In genomic region chr1:171558407-171558806, GRCm38 (mm10) we compare ENCODE assay signal across 31 mouse cellular contexts. TPM values are rescaled to one million over a fixed set of nuclear protein-coding genes. Genes with fewer than 3 reads are reported as not detected.
DNase-seq lines count a peak whose midpoint lies in the region; ATAC-seq and TF ChIP-seq lines count a peak whose summit lies in the region.
"Had no signal": no experiment of that assay in that cellular context is flagged by ENCODE, and none has a peak within 500 bp of the region (broad histone marks: within the 10 kb centered on the region; RNA-seq: fewer than 3 reads in every experiment).

No protein-coding gene starts in this region.

- H3K4me2 ChIP-seq in intestine, embryonic 16.5 days (ENCODE audit: low read depth, low read length), result no peak overlapping the region
- H3K4me2 ChIP-seq: embryonic facial prominence, embryonic 12.5 days; forebrain, embryonic 13.5 days; forebrain, embryonic 15.5 days had no signal

- intact Hi-C loops in gastrocnemius, postnatal 14 days (cut with DNase I; ENCODE audit: low total_unique reads), result no loop called here

- peaks cover 10% of the 10 kb centered on the region for H3K4me1 ChIP-seq in heart, embryonic 10.5 days
- peaks cover 53% of the 10 kb centered on the region for H3K4me1 ChIP-seq in bone marrow macrophage, adult 2 months (ENCODE audit: control insufficient read depth, insufficient read depth, low read length)
- no peaks in the 10 kb centered on the region for H3K4me1 ChIP-seq in intestine, embryonic 16.5 days (ENCODE audit: control insufficient read depth, insufficient read depth, low read length)
- H3K4me1 ChIP-seq: embryonic facial prominence, embryonic 12.5 days; forebrain, embryonic 13.5 days; forebrain, embryonic 15.5 days had no signal

- H3K9ac ChIP-seq in intestine, embryonic 16.5 days (ENCODE audit: low read depth, low read length), result no peak overlapping the region
- H3K9ac ChIP-seq: embryonic facial prominence, embryonic 12.5 days; forebrain, embryonic 13.5 days; forebrain, embryonic 15.5 days had no signal

- WGBS in heart, embryonic 10.5 days, result 76% methylated on average over 6 of the region's 6 CpGs
- 42% methylated on average over 6 of the region's 6 CpGs for WGBS in macrophage (ENCODE audit: missing documents)
- 73% methylated on average over 6 of the region's 6 CpGs for WGBS in intestine, embryonic 16.5 days

- H3K79me2 ChIP-seq in macrophage (ENCODE audit: inconsistent target), result no peaks in the 10 kb centered on the region

- peak; percentile 73 for DNase-seq in heart, adult 11 months
- DNase-seq in heart, embryonic 10.5 days (ENCODE audit: low spot score), result no peak
- DNase-seq in ES-CJ7 (ENCODE audit: low read depth, low spot score), result peak; percentile 60
- DNase-seq in gastrocnemius, postnatal 14 days, result no peak
- DNase-seq in layer of hippocampus, adult 2 months (ENCODE audit: low spot score in 2 of 2), result no peak
- DNase-seq: adrenal gland, adult 8-10 months; adrenal gland, postnatal 36 days; cerebellum, adult 11 months; cerebellum, adult 18-20 months; cerebellum, adult 8-10 months; cerebellum, adult 9-11 months; cerebellum, postnatal 14 days; cerebellum, postnatal 36 days had no signal

- H3K27ac ChIP-seq in heart, embryonic 10.5 days, result no peak overlapping the region
- H3K27ac ChIP-seq in bone marrow macrophage, adult 2 months (ENCODE audit: insufficient read depth, low read depth, low read length), result peak overlapping the region; percentile 57
- peak overlapping the region; percentile 89 for H3K27ac ChIP-seq in macrophage
- H3K27ac ChIP-seq in intestine, embryonic 16.5 days (ENCODE audit: low read length), result no peak overlapping the region
- H3K27ac ChIP-seq in layer of hippocampus, adult 2 months, result no peak overlapping the region
- H3K27ac ChIP-seq: embryonic facial prominence, embryonic 10.5 days; embryonic facial prominence, embryonic 12.5 days; forebrain, embryonic 13.5 days; forebrain, embryonic 15.5 days had no signal

- no peaks in the 10 kb centered on the region for H3K27me3 ChIP-seq in heart, embryonic 10.5 days (ENCODE audit: insufficient read depth, poor library complexity, severe bottlenecking)
- no peaks in the 10 kb centered on the region for H3K27me3 ChIP-seq in intestine, embryonic 16.5 days (replicated peaks; ENCODE audit: control insufficient read depth, insufficient read depth, low read length)
- H3K27me3 ChIP-seq: CH12.LX; embryonic facial prominence, embryonic 12.5 days; forebrain, embryonic 13.5 days; forebrain, embryonic 15.5 days had no signal

- TF ChIP-seq POLR2A in bone marrow macrophage, adult 2 months (IDR thresholded peaks at IDR 0.05; ENCODE audit: borderline replicate concordance, low read depth, low read length), result no peak

- H3K36me3 ChIP-seq in heart, embryonic 10.5 days, result no peaks in the 10 kb centered on the region
- no peaks in the 10 kb centered on the region for H3K36me3 ChIP-seq in macrophage (ENCODE audit: inconsistent target)
- no peaks in the 10 kb centered on the region for H3K36me3 ChIP-seq in intestine, embryonic 16.5 days (ENCODE audit: control insufficient read depth, insufficient read depth, low read length)
- H3K36me3 ChIP-seq: embryonic facial prominence, embryonic 10.5 days; embryonic facial prominence, embryonic 12.5 days; forebrain, embryonic 15.5 days had no signal

- no peaks in the 10 kb centered on the region for H3K9me3 ChIP-seq in heart, embryonic 10.5 days
- H3K9me3 ChIP-seq in intestine, embryonic 16.5 days (ENCODE audit: control insufficient read depth, low read length), result no peaks in the 10 kb centered on the region
- H3K9me3 ChIP-seq: embryonic facial prominence, embryonic 10.5 days; embryonic facial prominence, embryonic 12.5 days; forebrain, embryonic 13.5 days; forebrain, embryonic 15.5 days had no signal

- no peak overlapping the region for H3K4me3 ChIP-seq in heart, embryonic 10.5 days
- no peak overlapping the region for H3K4me3 ChIP-seq in bone marrow macrophage, adult 2 months (ENCODE audit: insufficient read depth, low read length)
- H3K4me3 ChIP-seq in macrophage (ENCODE audit: inconsistent target), result no peak overlapping the region
- H3K4me3 ChIP-seq in intestine, embryonic 16.5 days (ENCODE audit: low read length), result no peak overlapping the region
- H3K4me3 ChIP-seq in layer of hippocampus, adult 2 months, result no peak overlapping the region
- H3K4me3 ChIP-seq: embryonic facial prominence, embryonic 10.5 days; embryonic facial prominence, embryonic 12.5 days; forebrain, embryonic 13.5 days; forebrain, embryonic 15.5 days had no signal

- no peak for TF ChIP-seq CTCF in bone marrow macrophage, adult 2 months (IDR thresholded peaks at IDR 0.05; ENCODE audit: low read depth, low read length)
- TF ChIP-seq CTCF in layer of hippocampus, adult 2 months (conservative IDR thresholded peaks at IDR 0.05), result no peak

- no peak for ATAC-seq in intestine, embryonic 16.5 days
- ATAC-seq: activated CD4-positive, CD25-positive, alpha-beta regulatory T cell, adult 4 months; CD4-positive, CD25-positive, alpha-beta regulatory T cell, adult 4 months; forebrain, embryonic 13.5 days; forebrain, embryonic 15.5 days had no signal

RNA-seq across cellular contexts. Expression of gene Cd244a, which starts 0.6 kb away (rescaled TPM):
- 0.13 TPM in 1 of 2 replicates, not detected in the other for polyA plus RNA-seq in heart, embryonic 10.5 days (2016; fragmentation: Nextera tagmentation; extraction: Ambion mirVana)
- polyA plus RNA-seq in bone marrow macrophage, adult 2 months (2012; ENCODE audit: insufficient read depth, insufficient read length, missing spikeins), result 1.3 and 2.4 TPM in 2 replicates
- 10 to 100 TPM in 14 of 26 experiments, 1 to 10 TPM in 12; 3.1 to 28.0 (median 11.2) TPM for total RNA-seq in macrophage (2018; cell fraction: chromatin; rRNA removed)
- 1 to 10 TPM; 1.7 to 6.0 (median 3.1) TPM for total RNA-seq in macrophage (2018; cell fraction: cytosol; rRNA removed)
- total RNA-seq in macrophage (2018; cell fraction: nucleus; rRNA removed), result 10 to 100 TPM in 18 of 26 experiments, 1 to 10 TPM in 8; 4.2 to 27.9 (median 11.0) TPM
- polyA plus RNA-seq in macrophage (2018), result 2.6 to 6.3 TPM (median 2.7 TPM) in 3 replicates
- not detected for total RNA-seq in gastrocnemius, postnatal 14 days (2021)
- 0.62 and 0.91 TPM in 2 replicates for polyA plus RNA-seq in intestine, embryonic 16.5 days (2015; fragmentation: Nextera tagmentation; extraction: Ambion mirVana)
- total RNA-seq in layer of hippocampus, adult 2 months (2021), result not detected
- total RNA-seq: ES-E14, MEL had no signal
- polyA plus RNA-seq: brain, embryonic 14.5 days; embryonic facial prominence, embryonic 10.5 days; forebrain, embryonic 11.5 days; forebrain, embryonic 13.5 days; forebrain, embryonic 15.5 days had no signal

RNA-seq across cellular contexts. Expression of gene Itln1, which starts 23.3 kb away (rescaled TPM):
- not detected in 2 replicates for polyA plus RNA-seq in heart, embryonic 10.5 days (2016; fragmentation: Nextera tagmentation; extraction: Ambion mirVana)
- not detected in 2 replicates for polyA plus RNA-seq in bone marrow macrophage, adult 2 months (2012; ENCODE audit: insufficient read depth, insufficient read length, missing spikeins)
- not detected for total RNA-seq in macrophage (2018; cell fraction: chromatin; rRNA removed)
- total RNA-seq in macrophage (2018; cell fraction: cytosol; rRNA removed), result under 1 TPM in 5 of 26 experiments, not detected in 21; 0.15 to 0.20 (median 0.18) TPM
- total RNA-seq in macrophage (2018; cell fraction: nucleus; rRNA removed), result not detected
- polyA plus RNA-seq in macrophage (2018), result not detected in 3 replicates
- total RNA-seq in gastrocnemius, postnatal 14 days (2021), result not detected
- polyA plus RNA-seq in intestine, embryonic 16.5 days (2015; fragmentation: Nextera tagmentation; extraction: Ambion mirVana), result 0.20 and 0.23 TPM in 2 replicates
- total RNA-seq in layer of hippocampus, adult 2 months (2021), result not detected
- total RNA-seq: adrenal gland, adult 18-20 months; adrenal gland, adult 8-10 months; adrenal gland, postnatal 14 days; adrenal gland, postnatal 36 days; CH12.LX; ES-E14; MEL had no signal
- polyA plus RNA-seq: activated CD4-positive, CD25-positive, alpha-beta regulatory T cell, adult 4 months; brain, embryonic 14.5 days; CD4-positive, CD25-positive, alpha-beta regulatory T cell, adult 4 months; cortical plate, adult 2 months; embryonic facial prominence, embryonic 10.5 days; embryonic facial prominence, embryonic 12.5 days; embryonic facial prominence, embryonic 14.5 days; forebrain, embryonic 11.5 days; forebrain, embryonic 13.5 days; forebrain, embryonic 15.5 days had no signal

RNA-seq across cellular contexts. Expression of gene Ly9, which starts 48.8 kb away (rescaled TPM):
- not detected in 2 replicates for polyA plus RNA-seq in heart, embryonic 10.5 days (2016; fragmentation: Nextera tagmentation; extraction: Ambion mirVana)
- polyA plus RNA-seq in bone marrow macrophage, adult 2 months (2012; ENCODE audit: insufficient read depth, insufficient read length, missing spikeins), result 249 and 274 TPM in 2 replicates
- 100 to 1,000 TPM in 23 of 26 experiments, 10 to 100 TPM in 3; 76.8 to 200 (median 144) TPM for total RNA-seq in macrophage (2018; cell fraction: chromatin; rRNA removed)
- 100 to 1,000 TPM; 293 to 703 (median 450) TPM for total RNA-seq in macrophage (2018; cell fraction: cytosol; rRNA removed)
- total RNA-seq in macrophage (2018; cell fraction: nucleus; rRNA removed), result 100 to 1,000 TPM; 156 to 447 (median 313) TPM
- 199 to 492 TPM (median 394 TPM) in 3 replicates for polyA plus RNA-seq in macrophage (2018)
- total RNA-seq in gastrocnemius, postnatal 14 days (2021), result under 1 TPM; 0.11 to 0.21 TPM
- polyA plus RNA-seq in intestine, embryonic 16.5 days (2015; fragmentation: Nextera tagmentation; extraction: Ambion mirVana), result 0.51 and 0.60 TPM in 2 replicates
- total RNA-seq in layer of hippocampus, adult 2 months (2021), result not detected
- total RNA-seq: MEL had no signal
- polyA plus RNA-seq: forebrain, embryonic 11.5 days; forebrain, embryonic 13.5 days had no signal

RNA-seq across cellular contexts. Expression of gene Alyref2, which starts 55.1 kb away (rescaled TPM):
- polyA plus RNA-seq in heart, embryonic 10.5 days (2016; fragmentation: Nextera tagmentation; extraction: Ambion mirVana), result 10.7 and 10.8 TPM in 2 replicates
- 6.2 and 11.1 TPM in 2 replicates for polyA plus RNA-seq in bone marrow macrophage, adult 2 months (2012; ENCODE audit: insufficient read depth, insufficient read length, missing spikeins)
- 10 to 100 TPM in 9 of 26 experiments, 1 to 10 TPM in 17; 1.2 to 19.7 (median 5.0) TPM for total RNA-seq in macrophage (2018; cell fraction: chromatin; rRNA removed)
- total RNA-seq in macrophage (2018; cell fraction: cytosol; rRNA removed), result 10 to 100 TPM in 5 of 26 experiments, 1 to 10 TPM in 21; 2.7 to 11.6 (median 7.5) TPM
- 10 to 100 TPM in 12 of 26 experiments, 1 to 10 TPM in 14; 3.5 to 31.9 (median 8.3) TPM for total RNA-seq in macrophage (2018; cell fraction: nucleus; rRNA removed)
- 6.9 to 8.0 TPM (median 7.2 TPM) in 3 replicates for polyA plus RNA-seq in macrophage (2018)
- 1 to 10 TPM; 2.1 to 2.5 TPM for total RNA-seq in gastrocnemius, postnatal 14 days (2021)
- polyA plus RNA-seq in intestine, embryonic 16.5 days (2015; fragmentation: Nextera tagmentation; extraction: Ambion mirVana), result 11.1 and 11.2 TPM in 2 replicates
- total RNA-seq in layer of hippocampus, adult 2 months (2021), result 1 to 10 TPM; 6.2 to 7.2 TPM

Comparison
In these comparisons a context has a peak if more than half of its experiments do, and no peak if none do; other contexts are left out.
1. DNase-seq: peak in heart, adult 11 months (single experiment) and ES-CJ7 (single experiment); none in heart, embryonic 10.5 days (single experiment), gastrocnemius, postnatal 14 days (single experiment) and layer of hippocampus, adult 2 months (0 of 2).
2. H3K27ac ChIP-seq: peak in bone marrow macrophage, adult 2 months (single experiment) and macrophage (single experiment); none in heart, embryonic 10.5 days (single experiment), intestine, embryonic 16.5 days (single experiment) and layer of hippocampus, adult 2 months (single experiment).
3. RNA of gene Ly9, which starts 48.8 kb away (polyA plus RNA-seq): 199 to 492 TPM in macrophage and 249 to 274 TPM in bone marrow macrophage, adult 2 months; 0.51 to 0.60 TPM in intestine, embryonic 16.5 days and not detected in heart, embryonic 10.5 days; every median in the first group is over 100 times any median in the second.